23 mouse cellular contexts compared by ENCODE assay signal in genomic region chr1:83276637-83277036, GRCm38 (mm10).
DNase-seq lines count a peak whose midpoint lies in the region; ATAC-seq and TF ChIP-seq lines count a peak whose summit lies in the region.
"Had no signal": no experiment of that assay in that cellular context is flagged by ENCODE, and none has a peak within 500 bp of the region (broad histone marks: within the 10 kb centered on the region; RNA-seq: fewer than 3 reads in every experiment).

No protein-coding gene starts in this region.

- no peaks in the 10 kb centered on the region for H3K4me1 ChIP-seq in hindbrain, embryonic 14.5 days (replicated peaks; ENCODE audit: control insufficient read depth, insufficient read depth, low read length)
- H3K4me1 ChIP-seq in hindbrain, embryonic 13.5 days (replicated peaks) = 0 out of 2 replicates have a peak, but pooled peaks cover 5% of the 10 kb centered on the region
- H3K4me1 ChIP-seq: embryonic facial prominence, embryonic 13.5 days; kidney, embryonic 15.5 days had no signal

- ATAC-seq in hindbrain, embryonic 14.5 days (ENCODE audit: low FRiP score) = no peak
- ATAC-seq in hindbrain, embryonic 13.5 days (ENCODE audit: low FRiP score) = no peak
- ATAC-seq: CD4-positive, CD25-positive, alpha-beta regulatory T cell, adult 4 months; intestine, postnatal 0 days; liver, postnatal 0 days; lung, postnatal 0 days had no signal

- no peaks in the 10 kb centered on the region for H3K9me3 ChIP-seq in hindbrain, embryonic 14.5 days (ENCODE audit: control insufficient read depth, low read length)
- H3K9me3 ChIP-seq in hindbrain, embryonic 13.5 days = no peaks in the 10 kb centered on the region
- H3K9me3 ChIP-seq: embryonic facial prominence, embryonic 13.5 days; kidney, embryonic 15.5 days had no signal

- no peak overlapping the region for H3K4me2 ChIP-seq in hindbrain, embryonic 14.5 days (replicated peaks)
- H3K4me2 ChIP-seq in hindbrain, embryonic 13.5 days = no peak overlapping the region
- H3K4me2 ChIP-seq: embryonic facial prominence, embryonic 13.5 days; heart, embryonic 11.5 days; kidney, embryonic 15.5 days had no signal

- no peaks in the 10 kb centered on the region for H3K36me3 ChIP-seq in hindbrain, embryonic 14.5 days (replicated peaks; ENCODE audit: control insufficient read depth, insufficient read depth)
- H3K36me3 ChIP-seq in hindbrain, embryonic 13.5 days = no peaks in the 10 kb centered on the region
- H3K36me3 ChIP-seq: embryonic facial prominence, embryonic 13.5 days; kidney, embryonic 15.5 days had no signal

- intact Hi-C loops in left cerebral cortex, adult 2 months (cut with DNase I) = no loop called here
- intact Hi-C loops in left cerebral cortex, postnatal 36 days (cut with DNase I) = no loop called here

- no peak for TF ChIP-seq CTCF in left cerebral cortex, adult 2 months (IDR thresholded peaks at IDR 0.05)

- no peak overlapping the region for H3K9ac ChIP-seq in hindbrain, embryonic 14.5 days
- no peak overlapping the region for H3K9ac ChIP-seq in hindbrain, embryonic 13.5 days
- H3K9ac ChIP-seq: embryonic facial prominence, embryonic 13.5 days; kidney, embryonic 15.5 days; liver, postnatal 0 days had no signal

- H3K27ac ChIP-seq in hindbrain, embryonic 14.5 days = 0 out of 2 replicates have a peak overlapping the region, but pooled peaks have one; percentile 4
- H3K27ac ChIP-seq in hindbrain, embryonic 13.5 days = no peak overlapping the region
- peak overlapping the region; percentile 45; the same call in 1 of the 2 replicates for H3K27ac ChIP-seq in left cerebral cortex, adult 2 months
- H3K27ac ChIP-seq: embryonic facial prominence, embryonic 13.5 days; kidney, embryonic 15.5 days; macrophage had no signal

- no peak overlapping the region for H3K4me3 ChIP-seq in hindbrain, embryonic 14.5 days (replicated peaks; ENCODE audit: low read length)
- H3K4me3 ChIP-seq in hindbrain, embryonic 13.5 days = no peak overlapping the region
- no peak overlapping the region for H3K4me3 ChIP-seq in left cerebral cortex, adult 2 months
- H3K4me3 ChIP-seq: embryonic facial prominence, embryonic 13.5 days; erythroblast, embryonic 14.5 days; kidney, embryonic 15.5 days; myocyte had no signal

- H3K27me3 ChIP-seq in hindbrain, embryonic 14.5 days (ENCODE audit: control insufficient read depth, insufficient read depth, low read length) = no peaks in the 10 kb centered on the region
- no peaks in the 10 kb centered on the region for H3K27me3 ChIP-seq in hindbrain, embryonic 13.5 days
- H3K27me3 ChIP-seq: embryonic facial prominence, embryonic 13.5 days; kidney, embryonic 15.5 days had no signal

- WGBS in hindbrain, embryonic 14.5 days = 93% methylated on average over 9 of the region's 9 CpGs
- 92% methylated on average over 9 of the region's 9 CpGs for WGBS in hindbrain, embryonic 13.5 days

- peak; percentile 34 for DNase-seq in cerebellum, adult 8-10 months
- DNase-seq in cerebellum, adult 18-20 months = no peak
- no peak for DNase-seq in hindbrain, embryonic 14.5 days (ENCODE audit: low spot score)
- no peak for DNase-seq in left cerebral cortex, adult 2 months (ENCODE audit: extremely low spot score in 1 of 2, low spot score in 2 of 2)
- DNase-seq in left cerebral cortex, postnatal 36 days (ENCODE audit: low spot score in 2 of 2) = no peak
- peak; percentile 4 for DNase-seq in R1 (ENCODE audit: low read depth, low spot score)
- no peak for DNase-seq in kidney, adult 18-20 months
- DNase-seq: adrenal gland, postnatal 25 days; embryo, embryonic 11 days; kidney, postnatal 36 days; liver, postnatal 0 days; thymus, adult 18-20 months; thymus, postnatal 4 days had no signal

Comparison
In these comparisons a context has a peak if more than half of its experiments do, and no peak if none do; other contexts are left out.
1. DNase-seq: peak in cerebellum, adult 8-10 months (single experiment) and R1 (single experiment); none in cerebellum, adult 18-20 months (0 of 2), hindbrain, embryonic 14.5 days (single experiment), left cerebral cortex, adult 2 months (0 of 2), left cerebral cortex, postnatal 36 days (0 of 2) and kidney, adult 18-20 months (single experiment).